Mouse (Mus musculus): Measurements from ENCODE around the gene Xrcc5.

Gene Xrcc5

DNA sequence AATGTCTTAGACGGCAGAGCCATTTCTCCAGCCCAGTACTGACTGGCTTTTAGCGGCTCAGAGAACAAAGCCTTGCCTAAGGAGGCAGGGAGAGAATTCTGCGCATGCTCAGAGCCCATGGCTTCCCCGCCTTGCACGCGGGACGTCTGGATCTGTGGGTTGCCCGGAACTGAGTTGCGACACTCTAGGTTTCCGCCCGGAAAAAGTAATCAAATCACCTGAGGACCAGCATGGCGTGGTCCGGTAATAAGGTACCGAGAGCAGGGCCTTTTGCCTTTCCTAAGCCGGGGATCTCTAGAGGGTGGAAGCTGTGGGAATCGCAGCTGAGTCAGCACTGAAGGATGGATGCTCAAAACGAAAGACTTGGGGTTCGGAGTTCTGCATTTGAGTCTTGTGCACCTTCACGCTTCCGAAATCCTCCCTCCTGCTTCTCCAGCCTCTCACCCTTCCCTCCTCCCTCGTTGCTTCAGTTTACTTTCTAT lies at the start of gene Xrcc5:
Gene Xrcc5, plus strand, starts transcription at position 105 of the 482 bp plus-strand sequence.
- DNase-seq: peak; percentile 87 to 90

DNA sequence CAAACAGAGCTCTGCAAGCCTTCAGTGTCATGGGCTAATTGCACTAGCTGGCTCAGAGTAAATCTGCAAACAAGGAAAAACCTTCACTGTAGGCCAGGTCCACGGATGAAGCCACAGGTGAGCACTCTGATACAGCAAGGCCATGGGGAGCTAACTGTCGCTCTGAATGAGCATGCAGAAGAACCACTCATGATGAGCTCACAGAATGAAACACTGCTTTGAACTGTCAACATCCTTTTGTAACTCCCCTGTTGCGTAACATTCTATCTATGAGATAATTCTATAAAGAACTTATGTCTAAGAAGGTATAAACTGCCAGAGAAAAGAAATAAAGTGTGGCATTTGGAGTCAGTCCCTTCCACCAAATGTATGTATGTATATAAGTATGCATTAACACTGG lies 44.1 kb upstream of the Xrcc5 start:
- DNase-seq: no peak

GRCm38 (mm10) chr1:72278085-72278484 lies 29.1 kb upstream of the Xrcc5 start:
- no peak for DNase-seq

GRCm38 (mm10) chr1:72282604-72283003 lies 24.6 kb upstream of the Xrcc5 start:
- no peak for DNase-seq

DNA sequence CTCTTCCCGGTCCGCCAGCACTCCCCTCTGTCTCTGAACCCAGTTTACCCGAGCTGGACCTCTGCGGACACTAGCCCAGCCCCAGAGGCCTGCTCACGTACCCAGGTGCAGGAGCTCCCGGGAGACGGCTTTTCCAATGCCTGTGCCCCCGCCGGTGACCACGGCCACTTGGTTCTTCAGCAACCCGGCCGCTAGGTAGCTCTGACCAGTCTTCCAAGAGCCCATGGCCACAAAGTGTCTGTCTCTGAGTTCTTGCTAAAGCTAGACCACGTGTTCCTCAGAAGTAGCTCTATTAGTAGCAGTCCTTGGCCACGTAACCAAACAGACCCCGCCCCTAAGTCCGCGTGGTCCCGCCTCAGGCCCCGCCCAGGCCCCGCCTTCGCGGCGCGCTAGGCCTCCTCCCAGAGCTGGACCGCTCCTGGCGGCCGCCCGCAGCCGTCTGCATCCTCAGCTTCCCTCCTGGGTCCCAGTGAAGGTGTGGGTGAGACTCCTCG lies 23.2 kb upstream of the Xrcc5 start, which contains the start of the genes Pecr and Tmem169:
Gene Pecr, minus strand, starts transcription at position 323 of the 494 bp plus-strand sequence.
Gene Tmem169, plus strand, starts transcription at position 378 of the 494 bp plus-strand sequence.
- DNase-seq: peak; percentile 81

- DNase-seq: no peak
Measured at GRCm38 (mm10) chr1:72284539-72284938, 22.7 kb upstream of the Xrcc5 start.

DNA sequence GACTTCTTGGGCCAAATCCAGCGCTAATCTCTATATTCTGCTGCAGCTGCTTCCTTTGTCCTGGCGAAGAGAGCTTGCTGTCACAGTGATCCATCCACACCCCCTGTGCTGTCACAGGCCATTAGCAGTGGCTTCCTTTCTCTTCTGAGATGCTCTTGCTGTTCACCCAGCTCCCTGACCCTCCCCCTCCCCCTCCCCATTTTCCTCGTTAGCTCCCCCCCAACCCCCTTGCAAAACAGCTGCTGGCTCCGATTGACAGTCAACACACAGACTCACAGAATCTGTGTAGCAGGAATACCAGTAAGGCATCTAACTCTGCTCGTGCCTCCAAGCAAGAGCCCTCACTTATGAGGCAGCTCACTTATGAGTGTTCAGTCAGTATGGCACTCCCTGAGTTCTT lies 20.3 kb upstream of the Xrcc5 start:
- no peak for DNase-seq

GRCm38 (mm10) chr1:72287893-72288292 lies 19.3 kb upstream of the Xrcc5 start:
- DNase-seq: no peak

GRCm38 (mm10) chr1:72288527-72289150 lies 18.6 kb upstream of the Xrcc5 start:
- no peak for DNase-seq

- DNase-seq: no peak
Measured at GRCm38 (mm10) chr1:72290896-72291295, 16.3 kb upstream of the Xrcc5 start.

- DNase-seq: no peak
Measured at GRCm38 (mm10) chr1:72291421-72291820, 15.8 kb upstream of the Xrcc5 start.

GRCm38 (mm10) chr1:72291925-72292324 lies 15.3 kb upstream of the Xrcc5 start:
- DNase-seq: no peak

DNA sequence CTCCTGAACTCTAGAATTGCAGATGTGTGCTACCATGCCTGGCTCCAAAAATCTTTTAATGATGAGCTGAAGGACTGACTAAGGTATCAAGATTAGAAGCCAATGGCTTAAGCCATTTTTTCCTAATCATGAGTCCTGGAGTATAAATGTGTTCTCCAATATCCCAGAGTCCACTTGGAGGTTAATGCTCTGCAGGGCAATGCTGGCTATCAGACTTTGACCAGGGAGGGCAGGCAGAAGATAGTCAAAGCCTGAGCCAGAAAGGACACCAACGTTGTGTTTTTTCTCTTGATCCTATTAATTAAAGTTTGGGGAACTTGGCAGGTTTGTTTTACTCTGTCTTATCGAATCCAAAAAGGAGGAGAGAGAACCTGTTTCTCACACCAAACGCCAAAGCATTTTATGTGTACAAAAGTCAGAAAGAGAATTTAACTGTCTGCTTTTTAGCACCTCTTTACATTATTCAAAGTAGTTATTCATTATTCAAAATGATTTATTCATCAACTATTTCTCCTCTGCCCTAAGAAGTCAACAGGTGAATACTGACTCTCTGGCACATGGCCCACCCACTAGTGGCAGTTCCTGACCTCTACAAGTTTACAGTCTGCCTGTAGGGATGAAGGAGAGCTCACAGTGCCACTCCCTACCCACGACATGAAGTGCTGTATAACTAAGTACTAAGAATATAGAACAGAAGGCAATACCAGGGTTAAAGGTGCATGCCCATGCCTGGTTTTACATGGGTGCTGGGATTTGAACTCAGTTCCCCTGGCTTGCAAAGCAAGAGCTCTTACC lies 13.2 kb upstream of the Xrcc5 start:
- no peak for DNase-seq

DNA sequence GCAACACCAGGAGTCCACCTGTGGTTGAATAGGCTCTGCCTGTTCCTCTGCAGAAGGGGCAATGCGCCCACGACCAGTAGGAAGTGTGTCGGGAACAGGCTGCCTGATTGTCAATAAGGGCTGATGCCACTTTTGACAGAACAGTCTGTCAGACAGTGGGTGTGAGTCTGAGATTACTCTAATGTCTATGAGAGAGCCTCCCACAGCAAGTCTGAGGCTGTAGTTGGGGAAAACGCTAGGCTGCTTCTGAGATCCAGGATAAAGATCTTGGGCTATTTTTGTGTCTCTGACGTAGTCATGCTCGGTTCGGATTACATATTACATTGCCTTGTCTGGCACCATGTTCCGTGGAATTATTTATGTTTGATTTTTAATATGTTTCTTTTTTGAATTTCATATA lies 11.5 kb upstream of the Xrcc5 start:
- no peak for DNase-seq

GRCm38 (mm10) chr1:72301845-72302244 lies 5.4 kb upstream of the Xrcc5 start:
- DNase-seq: no peak

- DNase-seq: no peak
Measured at GRCm38 (mm10) chr1:72306241-72306640, 980 bp upstream of the Xrcc5 start.

DNA sequence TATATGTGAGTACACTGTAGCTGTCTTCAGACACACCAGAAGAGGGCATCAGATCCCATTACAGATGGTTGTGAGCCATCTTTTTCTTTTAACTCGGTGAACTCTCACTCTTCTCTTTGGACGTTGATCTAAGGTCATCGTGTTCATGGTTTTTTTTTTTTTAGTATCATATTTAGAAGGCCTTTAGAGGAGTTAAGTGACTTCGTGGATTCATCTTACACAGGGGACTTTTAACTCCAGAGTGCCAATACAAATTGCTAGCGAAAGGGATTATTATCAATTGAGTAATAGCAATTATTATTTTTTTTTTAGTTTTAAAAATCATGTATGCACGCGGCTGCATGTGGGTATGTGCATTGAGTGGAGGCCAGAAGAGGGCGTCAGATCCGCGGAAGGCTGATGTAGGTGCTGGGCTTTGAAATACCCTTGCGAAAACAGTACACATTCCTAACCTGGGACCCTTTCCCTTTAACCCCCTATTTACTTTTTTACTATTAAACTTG lies 491 bp upstream of the Xrcc5 start:
- DNase-seq: peak; percentile 44 to 52

DNA sequence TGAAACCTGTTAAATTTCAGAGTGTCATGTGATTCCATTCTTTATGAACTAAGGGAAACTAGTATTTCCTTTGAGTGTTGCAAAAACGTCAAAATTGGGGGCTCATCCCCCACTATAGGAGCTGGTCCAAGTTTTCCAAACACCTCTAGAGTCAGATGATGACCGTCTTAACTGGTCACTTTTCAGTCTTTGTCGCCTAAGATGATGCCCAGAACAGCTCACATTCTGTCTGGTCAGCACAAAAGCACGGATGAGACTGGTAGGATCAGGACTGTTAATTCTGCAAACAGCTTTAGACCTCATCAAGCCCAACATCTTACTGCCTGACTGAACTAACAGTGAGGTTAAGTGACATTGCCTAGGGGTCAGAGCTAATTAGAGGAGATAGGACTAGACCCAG lies 1.7 kb downstream of the Xrcc5 start:
- no peak for DNase-seq

DNA sequence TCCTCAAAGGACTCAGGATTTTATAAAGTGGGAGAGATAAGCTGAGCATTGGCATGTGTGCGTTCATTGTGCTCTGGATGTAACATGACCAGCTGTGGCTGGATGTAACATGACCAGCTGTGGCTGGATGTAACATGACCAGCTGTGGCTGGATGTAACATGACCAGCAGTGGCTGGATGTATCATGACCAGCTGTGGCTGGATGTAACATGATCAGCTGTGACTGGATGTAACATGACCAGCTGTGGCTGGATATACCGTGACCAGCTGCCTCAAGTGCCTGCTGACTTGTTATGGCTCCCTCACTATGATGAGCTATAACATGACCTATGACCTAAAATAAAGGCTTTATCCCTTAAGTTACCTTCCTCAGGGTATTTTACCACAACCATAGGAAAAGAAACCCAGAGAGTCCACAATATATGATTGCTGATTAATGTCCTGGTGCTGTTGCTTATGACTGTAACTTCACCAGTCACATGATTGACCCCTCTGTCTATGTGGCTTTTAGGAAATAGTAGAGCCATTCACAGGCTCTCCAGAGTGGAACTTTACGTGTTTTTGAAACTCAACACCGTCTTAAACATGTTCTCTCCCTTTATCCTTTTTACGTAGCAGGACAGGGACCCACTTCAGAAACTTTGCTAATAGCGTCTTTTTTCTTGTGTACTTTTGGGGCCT lies 2.7 kb downstream of the Xrcc5 start:
- DNase-seq: no peak

- DNase-seq: no peak
Measured at GRCm38 (mm10) chr1:72312701-72313398, 5.6 kb downstream of the Xrcc5 start.

- DNase-seq: no peak
Measured at GRCm38 (mm10) chr1:72313399-72314039, 6.3 kb downstream of the Xrcc5 start.

DNA sequence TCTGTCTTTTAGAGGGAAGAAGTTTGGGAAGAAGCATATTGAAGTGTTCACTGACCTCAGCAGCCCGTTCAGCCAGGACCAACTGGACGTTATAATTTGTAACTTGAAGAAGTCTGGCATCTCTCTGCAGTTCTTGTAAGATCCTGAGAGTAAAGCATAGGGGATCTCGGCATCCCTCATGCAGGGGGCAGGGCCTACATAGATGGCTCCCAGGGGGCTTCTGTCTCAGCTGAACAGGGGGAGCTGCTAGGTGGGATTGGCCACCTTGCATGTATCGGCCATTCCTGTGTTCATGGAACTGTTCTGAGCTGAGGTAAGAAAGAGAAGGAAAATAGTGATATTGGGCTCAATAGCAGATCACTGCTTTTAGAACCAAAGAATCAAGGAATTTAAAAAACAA lies 8.2 kb downstream of the Xrcc5 start:
- DNase-seq: no peak

Measured in thymus, postnatal 36 days (tissue).